Mouse (Mus musculus) fat pad, adult 2 months (tissue): ENCODE data around the gene Olfr314.
"Not testable (repeated sequence)": the region's sequence is repeated elsewhere in the genome, so short reads cannot be mapped to it uniquely, and the experiment has no call there.

Source experiments
- DNase-seq: peaks from one replicate; pipeline ENCODE4 v3.0.0-alpha.2; 2011; ENCODE audit warnings: low read depth, low spot score; ENCODE audit errors: extremely low read depth

Olfr314 gene

DNA sequence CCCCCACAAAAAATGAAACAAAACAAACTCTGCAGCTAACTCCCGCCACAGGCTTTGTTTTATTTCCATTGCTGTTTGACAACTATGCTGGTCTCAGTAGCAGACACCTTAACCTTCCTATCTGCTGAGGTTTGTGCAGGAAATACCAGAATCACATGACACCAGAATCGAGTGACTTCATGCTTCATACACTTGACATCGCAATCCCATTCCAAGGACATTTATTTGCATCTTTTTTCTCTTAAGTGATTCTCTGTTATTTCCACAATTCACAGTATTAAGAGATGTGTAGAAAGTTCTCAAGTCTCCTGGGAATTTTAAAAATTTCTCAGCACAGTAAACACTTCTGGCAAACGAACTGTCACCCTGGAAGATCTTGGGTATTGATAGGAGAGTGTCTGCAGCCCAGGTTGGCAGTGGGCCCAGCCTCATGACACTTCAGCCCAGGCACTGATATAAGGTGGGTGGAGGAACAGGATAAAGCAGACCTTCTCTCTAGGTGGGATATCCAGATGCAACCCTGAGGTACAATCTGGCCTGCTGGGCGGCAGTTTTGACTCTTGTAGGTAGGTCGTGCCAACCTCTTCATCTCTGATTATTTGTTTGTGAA is at the start of gene Olfr314:
TSS of gene Olfr314 (plus strand) at position 473 of the 610 bp plus-strand sequence.
- no peak for DNase-seq

DNA sequence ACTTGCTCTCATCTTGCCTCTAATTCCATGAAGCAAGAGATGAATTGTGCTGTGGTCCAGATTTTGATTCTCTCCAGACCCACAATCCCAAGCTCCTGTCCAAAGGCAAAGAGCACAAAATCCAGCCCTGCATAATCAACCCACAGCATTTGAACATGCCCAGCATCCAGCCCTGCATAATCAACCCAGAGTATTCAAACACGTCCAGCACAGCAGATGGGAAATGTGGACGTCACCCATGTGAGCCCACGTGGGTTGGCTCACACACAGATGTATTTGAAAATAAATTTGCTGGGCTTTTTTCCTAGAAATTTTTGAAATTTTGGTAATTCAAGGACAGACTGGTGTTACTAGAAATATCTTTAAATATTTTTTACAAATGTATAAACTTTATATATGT is 49.4 kb upstream of the Olfr314 start:
- no peak for DNase-seq

DNA sequence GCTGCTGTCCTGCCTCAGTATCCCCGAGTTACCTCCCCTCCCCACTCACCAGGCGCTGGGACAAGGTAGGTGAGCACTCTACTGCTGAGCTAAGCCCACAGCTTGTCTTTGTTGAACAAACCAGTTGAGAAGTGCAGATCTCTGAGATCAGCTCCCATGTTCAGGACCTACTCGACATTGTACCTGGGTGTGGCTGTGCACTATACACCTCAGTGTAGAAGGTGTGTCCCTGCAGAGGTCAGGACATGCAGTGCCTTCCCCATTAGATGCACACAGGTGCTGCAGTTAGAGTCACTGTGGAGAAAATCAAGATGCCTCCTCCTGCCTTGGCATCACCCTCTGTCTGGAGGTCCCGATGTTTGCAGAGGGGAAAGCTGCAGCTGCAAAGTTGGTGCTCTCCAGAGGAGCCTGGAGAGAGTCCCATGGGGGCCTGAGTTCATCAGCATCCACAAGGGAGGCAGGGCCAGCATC is 43.9 kb upstream of the Olfr314 start, which contains the start of gene Olfr317:
TSS of gene Olfr317 (minus strand) at position 421 of the 471 bp plus-strand sequence.
- no peak for DNase-seq

DNA sequence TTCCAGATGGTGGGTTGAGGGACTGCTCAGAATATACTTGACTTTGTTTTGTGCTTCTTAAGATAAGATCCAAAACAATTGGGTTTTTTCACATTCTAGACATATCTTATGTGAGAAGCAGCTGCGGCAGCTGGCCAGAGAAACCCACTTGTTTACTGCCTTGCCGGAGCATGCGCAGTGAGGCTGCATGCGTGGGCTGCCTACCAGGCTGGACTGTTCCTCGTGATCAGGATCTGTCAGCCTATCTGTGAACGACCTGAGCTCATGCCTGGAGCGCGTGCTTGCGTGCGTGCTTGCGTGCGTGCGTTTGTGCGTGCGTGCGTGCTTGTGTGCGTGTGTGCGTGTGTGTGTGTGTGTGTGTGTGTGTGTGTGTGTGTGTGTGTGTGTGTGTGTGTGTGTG is 31.7 kb upstream of the Olfr314 start:
- DNase-seq, result not testable (repeated sequence)

DNA sequence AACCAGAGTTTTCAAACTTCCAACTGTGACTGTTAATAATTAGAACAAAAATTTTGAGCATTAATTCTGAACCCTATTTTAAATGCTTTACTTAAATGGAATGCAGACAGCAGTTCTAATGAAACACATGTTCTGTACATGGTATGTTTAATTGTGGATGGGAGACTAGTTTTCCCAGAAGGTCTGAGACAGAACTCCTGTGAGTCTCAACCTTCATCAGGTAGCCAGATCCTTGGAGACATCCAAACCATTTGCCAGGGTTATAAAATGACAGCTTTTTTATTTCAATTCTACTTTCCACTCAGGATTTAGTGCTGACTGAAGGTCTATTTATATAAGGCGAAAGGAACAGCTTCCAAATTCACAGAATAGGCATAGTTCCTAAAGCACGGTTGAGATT is 30.3 kb upstream of the Olfr314 start, which contains the start of gene Olfr316:
TSS of gene Olfr316 (plus strand) at position 301 of the 400 bp plus-strand sequence.
- DNase-seq, result no peak

DNA sequence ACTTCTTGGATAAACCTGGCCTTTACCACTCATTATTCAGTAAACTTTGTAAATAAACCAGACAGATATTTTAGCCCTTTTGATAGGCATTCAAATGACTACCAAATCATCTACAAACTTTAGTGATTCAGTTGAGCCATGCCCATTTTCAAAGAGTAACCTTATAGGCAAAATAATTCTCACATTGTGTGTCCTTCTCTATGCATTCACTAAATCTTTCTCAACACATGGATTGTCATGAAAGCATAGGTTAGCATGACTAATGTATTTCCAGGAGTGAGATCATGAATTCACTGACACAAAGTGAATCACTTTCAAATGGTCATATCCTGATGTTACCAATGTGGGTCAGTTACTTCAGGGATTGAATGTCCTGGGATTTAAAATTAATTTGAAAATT is 9.9 kb upstream of the Olfr314 start, which contains the start of gene Olfr315:
TSS of gene Olfr315 (plus strand) at position 301 of the 400 bp plus-strand sequence.
- no peak for DNase-seq

DNA sequence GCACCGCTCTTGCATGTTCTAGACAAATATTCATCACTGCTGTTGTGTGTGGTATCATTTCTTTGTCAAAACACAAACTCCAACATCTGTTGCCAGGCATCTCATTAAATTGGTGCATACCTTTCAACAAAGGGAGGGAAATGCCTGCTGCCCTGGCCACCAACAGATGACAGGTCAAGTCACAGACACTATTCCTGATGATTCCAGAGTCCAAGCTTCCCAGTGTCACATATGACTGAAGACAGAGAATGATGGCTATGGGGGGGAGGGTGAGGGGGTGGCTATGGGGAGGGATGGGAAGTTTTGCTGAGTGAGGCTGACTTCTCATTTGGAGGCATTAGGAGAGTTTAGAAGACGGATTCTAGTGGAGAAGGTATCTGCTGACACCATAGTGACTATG is 1.4 kb downstream of the Olfr314 start:
- no peak for DNase-seq

DNA sequence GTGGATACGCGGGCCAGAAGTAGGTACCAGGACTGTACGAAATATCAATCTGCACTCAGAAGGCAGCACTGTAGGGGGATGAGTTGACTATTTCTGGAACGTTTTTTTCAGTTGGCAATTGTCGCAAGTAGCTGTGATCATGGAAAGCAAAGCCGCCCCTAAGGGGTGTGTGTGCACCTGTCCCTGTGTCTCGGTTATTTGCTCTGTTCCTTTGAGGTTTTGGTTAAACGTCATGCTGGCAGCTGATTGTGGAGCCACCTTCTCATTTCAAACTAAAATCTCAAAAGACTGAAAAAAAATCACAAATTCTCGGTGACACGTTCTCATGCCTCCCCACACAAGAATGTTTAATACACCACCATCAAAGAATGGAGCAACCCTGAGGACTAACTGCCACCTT is 4.9 kb downstream of the Olfr314 start:
- DNase-seq, result no peak

DNA sequence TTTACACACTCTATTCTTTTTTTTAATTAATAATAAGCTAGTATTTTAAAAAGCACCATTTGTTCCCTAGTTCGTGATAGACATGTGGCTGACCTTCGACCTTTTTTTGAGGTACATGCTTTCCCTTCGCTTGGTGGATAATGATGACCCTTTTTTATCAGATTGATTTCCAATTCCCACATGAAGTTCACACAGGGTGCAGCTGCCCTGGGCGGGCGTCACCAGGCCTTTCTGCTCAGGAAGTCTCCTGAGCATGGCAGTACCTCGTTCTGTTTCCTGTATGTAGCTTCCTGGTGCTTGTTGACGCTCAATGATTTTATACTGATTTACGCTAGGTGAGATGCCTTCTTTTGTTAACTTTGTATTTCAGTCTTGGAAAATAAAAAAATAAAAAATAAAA is 5.6 kb downstream of the Olfr314 start:
- no peak for DNase-seq

DNA sequence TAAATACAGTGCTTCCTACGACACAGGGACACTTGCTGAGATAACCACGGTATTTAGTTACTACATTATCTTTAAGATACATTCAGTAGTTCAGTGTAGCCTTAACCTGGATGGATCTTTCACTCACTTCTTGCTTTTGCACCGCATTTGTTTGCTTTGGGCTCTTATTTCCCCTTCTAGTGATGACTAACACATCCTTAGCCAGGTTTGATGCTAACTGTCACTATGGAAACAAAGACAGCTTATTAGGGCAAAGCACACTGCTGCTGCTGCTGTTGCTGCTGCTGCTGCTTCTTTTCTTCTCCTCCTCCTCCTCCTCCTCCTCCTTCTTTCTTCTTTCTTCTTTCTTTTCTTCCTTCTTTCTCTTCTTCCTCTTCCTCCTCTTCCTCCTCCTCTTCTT is 6.8 kb downstream of the Olfr314 start:
- no peak for DNase-seq

DNA sequence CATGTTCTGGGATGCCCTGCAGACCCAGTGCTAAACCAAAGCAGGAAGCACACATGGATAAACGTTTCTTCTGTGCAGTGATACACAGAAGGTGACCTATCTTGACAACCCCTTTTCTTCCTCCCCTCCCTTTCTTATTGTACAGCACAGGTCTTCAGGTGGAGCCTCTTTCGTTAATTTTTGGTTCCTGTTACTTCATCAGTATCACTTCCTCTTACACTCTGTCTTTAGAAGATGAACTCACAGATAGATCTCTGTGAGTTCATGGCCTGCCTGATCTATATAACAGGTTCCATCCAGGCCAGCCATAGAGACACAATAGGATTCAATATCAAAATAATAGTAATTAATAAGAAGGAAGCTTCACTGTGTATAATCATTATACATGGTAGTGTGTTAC is 7.3 kb downstream of the Olfr314 start:
- no peak for DNase-seq

DNA sequence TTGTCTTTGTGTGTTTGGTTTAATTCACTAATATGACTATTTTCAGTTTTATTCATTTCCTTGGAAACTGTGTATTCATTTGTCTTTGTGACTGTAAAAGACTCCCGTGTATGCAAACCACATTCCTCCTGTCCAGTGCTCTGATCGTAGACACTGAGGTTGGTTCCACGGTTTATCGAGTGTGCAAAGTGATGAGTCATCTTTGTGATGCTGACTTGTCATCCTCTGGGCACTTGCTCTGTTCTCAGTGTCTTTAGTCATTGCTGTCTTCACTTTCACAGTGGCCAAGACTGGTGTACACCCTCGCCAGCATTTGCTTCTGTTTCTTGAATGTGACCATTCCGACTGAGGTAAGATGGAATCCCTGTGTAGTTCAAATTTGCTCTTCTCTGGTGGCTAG is 7.9 kb downstream of the Olfr314 start:
- no peak for DNase-seq

DNA sequence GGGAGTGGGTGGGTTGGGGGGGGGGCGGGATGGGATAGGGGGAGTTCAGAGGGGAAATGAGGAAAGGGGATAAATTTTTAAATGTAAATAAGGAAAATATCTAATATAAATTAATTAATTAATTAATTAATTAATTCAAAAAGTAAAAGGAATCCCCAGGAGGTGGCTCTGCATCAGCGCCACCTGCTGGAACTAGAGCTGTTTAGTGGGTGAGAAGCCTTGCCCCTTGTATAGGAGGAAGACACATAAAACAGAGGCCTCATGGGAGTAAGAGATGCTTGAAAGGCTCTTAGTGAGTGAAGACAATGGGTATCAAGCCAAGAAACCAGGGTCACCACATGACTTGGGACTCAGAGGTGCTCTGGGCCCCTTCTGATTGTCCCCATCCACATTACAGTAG is 13.1 kb downstream of the Olfr314 start:
- DNase-seq, result no peak

DNA sequence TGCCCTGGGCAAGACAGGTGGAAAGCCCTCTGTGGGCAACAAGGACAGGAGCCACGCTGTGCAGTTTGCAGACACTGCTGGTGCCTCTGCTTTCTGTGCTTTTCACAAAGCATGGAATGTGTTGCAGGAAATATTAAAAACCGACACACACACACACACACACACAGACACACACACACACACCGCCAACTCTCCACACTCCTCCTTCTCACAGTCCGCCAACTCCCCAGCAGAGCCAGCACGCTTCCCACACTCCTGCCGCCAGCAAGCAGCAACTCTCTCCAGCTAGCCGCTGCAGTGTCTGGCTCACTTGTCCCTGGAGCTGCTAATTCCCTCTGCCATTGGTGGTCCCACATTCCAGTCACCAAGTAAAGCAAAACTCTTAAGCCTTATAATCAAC is 14.1 kb downstream of the Olfr314 start:
- DNase-seq, result no peak

DNA sequence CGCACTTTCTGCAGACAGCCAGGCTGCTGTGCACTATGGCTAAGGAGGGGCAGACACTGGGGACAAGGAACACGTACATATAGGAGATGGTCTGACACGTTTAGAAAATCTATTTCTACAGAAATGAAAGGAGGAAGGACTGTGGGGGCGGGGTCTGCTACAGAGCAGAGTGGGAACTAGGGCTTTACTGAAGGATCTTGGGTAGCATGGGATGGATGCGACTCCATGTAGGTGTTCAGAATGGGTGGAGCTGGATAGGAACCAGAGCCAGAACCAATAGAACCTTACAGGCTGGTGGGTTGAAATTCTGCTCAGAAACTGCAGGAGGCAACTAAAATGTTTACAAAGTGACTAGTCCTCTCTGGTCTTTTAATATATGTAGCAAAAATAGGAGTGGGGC is 17.0 kb downstream of the Olfr314 start:
- no peak for DNase-seq

DNA sequence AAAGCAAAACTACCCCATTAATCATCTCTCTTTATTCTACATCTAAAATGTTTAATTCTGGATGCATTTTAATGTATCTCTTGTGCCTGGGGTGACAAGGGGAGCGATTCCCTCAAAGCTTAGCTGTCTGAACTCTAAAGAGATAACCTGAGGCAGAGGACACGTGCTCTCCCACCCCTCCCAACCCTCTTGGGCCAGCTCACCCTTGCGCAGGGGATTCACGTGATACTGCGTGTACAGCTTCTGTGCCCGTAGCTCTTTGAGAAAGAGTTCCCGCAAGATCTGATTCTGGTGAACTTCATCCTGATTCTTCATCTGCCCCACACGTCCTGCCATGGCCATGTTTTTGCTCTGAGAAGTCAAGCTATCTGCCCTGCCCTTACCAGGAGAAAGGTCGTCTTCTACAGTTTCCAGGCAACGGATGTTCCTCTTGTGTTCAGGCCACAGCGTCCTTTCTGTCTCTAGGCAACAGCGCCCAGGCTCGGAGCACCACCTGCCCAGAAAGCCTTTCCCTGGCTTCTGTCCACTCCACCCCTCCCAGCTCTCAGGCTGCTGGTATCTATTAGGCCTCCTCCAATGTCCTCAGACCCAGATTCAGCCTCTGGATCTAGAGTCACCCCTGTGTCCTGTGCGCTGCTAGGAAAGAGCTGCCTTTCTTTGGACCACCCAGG is 18.9 kb downstream of the Olfr314 start, which contains the start of gene Fam183b:
TSS of gene Fam183b (minus strand) at position 403 of the 671 bp plus-strand sequence.
- no peak for DNase-seq

DNA sequence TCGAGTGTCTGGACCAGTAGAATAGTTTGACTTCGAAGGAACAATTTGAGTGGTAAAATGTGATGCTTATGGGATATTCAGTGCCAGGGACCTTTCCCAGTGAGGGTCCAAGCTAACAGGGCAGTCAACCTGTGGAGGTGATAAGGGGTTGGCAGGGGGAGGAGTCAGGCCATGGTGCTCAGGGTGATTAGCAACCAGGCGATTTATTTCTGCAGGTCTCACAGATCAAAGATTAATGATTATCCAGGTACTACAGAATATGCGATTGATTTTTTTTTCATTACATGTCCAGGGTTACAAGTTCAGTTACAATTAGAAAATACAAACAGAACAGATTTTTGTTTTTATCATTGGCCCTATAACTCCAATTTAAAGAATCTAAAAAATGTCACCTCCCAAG is 21.1 kb downstream of the Olfr314 start:
- no peak for DNase-seq

DNA sequence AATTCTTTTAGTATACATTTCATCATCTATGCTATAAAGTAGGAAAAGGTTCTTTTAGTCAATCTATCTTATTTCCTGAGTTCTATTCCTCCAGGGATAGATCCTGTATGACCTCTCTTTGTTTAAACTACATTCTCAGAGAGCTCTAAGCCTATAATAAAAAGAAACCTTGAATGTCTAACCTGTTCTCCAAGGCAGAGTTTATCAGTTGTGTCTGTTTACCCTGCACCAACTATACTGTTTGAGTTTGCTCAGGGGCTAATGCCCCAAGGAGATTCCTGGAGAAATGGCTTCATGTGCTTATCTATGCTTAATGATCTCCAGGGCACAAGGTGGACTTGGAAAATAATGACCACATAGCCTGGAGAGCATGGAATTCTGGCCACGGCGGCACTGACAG is 21.6 kb downstream of the Olfr314 start:
- DNase-seq, result no peak

DNA sequence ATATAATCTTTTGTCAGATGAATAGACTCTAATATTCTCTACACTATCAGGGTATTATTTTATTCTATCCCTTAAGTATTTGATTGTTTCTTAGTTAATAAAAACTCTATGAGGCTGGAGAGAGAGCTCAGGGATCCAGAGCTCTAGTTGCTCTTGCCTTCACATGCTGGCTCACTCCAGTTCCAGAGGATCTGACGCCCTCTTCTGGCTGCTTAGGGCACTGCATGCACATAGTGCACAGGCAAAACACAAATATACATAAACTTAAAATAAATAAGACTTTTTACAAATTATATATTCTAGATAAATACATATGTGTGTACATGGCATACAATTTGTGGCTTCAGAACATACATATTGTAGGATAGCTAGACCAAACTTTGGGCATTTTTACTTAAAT is 29.2 kb downstream of the Olfr314 start:
- no peak for DNase-seq

DNA sequence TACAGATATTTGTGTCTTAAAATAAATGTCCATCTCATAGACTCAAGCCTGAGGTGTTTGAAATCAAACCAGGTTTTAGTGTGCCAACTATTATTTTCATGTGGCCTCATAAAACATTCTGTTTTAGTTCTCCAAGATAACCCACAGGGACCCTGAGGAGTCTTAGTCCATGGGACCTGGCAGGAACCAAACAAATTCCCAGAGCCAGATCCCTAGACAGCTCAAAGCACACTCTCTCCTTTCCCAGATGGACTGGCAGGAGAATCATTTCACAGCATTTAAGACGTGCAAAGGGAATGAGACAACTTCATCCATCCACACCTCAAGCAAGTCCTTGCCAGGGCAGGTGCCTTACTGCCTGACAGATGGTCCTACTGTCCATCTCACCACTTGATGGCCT is 31.9 kb downstream of the Olfr314 start, which contains the start of gene Olfr313:
TSS of gene Olfr313 (plus strand) at position 301 of the 400 bp plus-strand sequence.
- DNase-seq, result not testable (repeated sequence)

DNA sequence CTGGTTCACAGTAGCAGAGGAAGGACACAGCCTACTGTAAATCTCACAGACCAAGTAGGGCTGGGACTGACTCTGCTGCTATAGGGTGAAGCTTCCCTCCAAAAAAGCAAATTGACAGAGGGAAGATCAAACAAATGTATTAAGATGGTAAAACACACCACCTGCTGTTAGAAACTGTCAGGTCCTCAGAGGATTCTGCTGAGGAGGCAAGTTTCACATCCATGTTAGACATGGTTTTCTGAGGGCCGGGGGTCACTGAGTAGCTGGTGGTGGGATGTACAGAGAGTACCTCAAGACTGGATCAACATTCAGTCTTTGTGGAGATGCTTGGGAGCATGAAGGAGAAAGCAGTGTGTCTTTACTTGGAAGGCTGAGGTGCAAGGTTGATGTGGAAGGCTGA is 32.9 kb downstream of the Olfr314 start:
- DNase-seq, result no peak

DNA sequence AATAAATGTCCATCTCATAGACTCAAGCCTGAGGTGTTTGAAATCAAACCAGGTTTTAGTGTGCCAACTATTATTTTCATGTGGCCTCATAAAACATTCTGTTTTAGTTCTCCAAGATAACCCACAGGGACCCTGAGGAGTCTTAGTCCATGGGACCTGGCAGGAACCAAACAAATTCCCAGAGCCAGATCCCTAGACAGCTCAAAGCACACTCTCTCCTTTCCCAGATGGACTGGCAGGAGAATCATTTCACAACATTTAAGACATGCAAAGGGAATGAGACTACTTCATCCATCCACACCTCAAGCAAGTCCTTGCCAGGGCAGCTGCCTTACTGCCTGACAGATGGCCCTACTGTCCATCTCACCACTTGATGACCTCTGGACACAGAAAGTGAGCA is 46.2 kb downstream of the Olfr314 start, which contains the start of gene Olfr312:
TSS of gene Olfr312 (plus strand) at position 301 of the 400 bp plus-strand sequence.
- DNase-seq, result not testable (repeated sequence)
